Mouse (Mus musculus): ENCODE measurements around the gene Rnd3. TPM values are rescaled to one million over a fixed set of nuclear protein-coding genes. Genes with fewer than 3 reads are reported as not detected.

Rnd3 gene
- 49.5 and 53.8 TPM in 2 replicates for polyA plus RNA-seq (2015; fragmentation: Nextera tagmentation; extraction: Ambion mirVana)

- peak within 1 kb of the TSS; percentile 94 for H3K27ac ChIP-seq (ENCODE audit: low read length)
- H3K36me3 ChIP-seq (ENCODE audit: control insufficient read depth, insufficient read depth, low read length) = no peaks in the 10 kb centered on the region
- under 1% methylated on average over 25 of the region's 25 CpGs for WGBS
- no peaks in the 10 kb centered on the region for H3K27me3 ChIP-seq (replicated peaks; ENCODE audit: control insufficient read depth, insufficient read depth, low read length)
- H3K4me3 ChIP-seq (ENCODE audit: low read length) = peak within 1 kb of the TSS; percentile 96
- H3K4me1 ChIP-seq (ENCODE audit: control insufficient read depth, insufficient read depth, low read length) = peaks cover 13% of the 10 kb centered on the region
- H3K9ac ChIP-seq (ENCODE audit: low read depth, low read length) = peak within 1 kb of the TSS; percentile 96
- H3K9me3 ChIP-seq (ENCODE audit: control insufficient read depth, low read length) = no peaks in the 10 kb centered on the region
- peak; percentile 83 for ATAC-seq
- peak within 1 kb of the TSS; percentile 51 for H3K4me2 ChIP-seq (ENCODE audit: low read depth, low read length)
Observed at GRCm38 (mm10) chr2:51148975-51149374, at the start of gene Rnd3. Rnd3 (minus strand) TSS chr2:51149111.

DNA sequence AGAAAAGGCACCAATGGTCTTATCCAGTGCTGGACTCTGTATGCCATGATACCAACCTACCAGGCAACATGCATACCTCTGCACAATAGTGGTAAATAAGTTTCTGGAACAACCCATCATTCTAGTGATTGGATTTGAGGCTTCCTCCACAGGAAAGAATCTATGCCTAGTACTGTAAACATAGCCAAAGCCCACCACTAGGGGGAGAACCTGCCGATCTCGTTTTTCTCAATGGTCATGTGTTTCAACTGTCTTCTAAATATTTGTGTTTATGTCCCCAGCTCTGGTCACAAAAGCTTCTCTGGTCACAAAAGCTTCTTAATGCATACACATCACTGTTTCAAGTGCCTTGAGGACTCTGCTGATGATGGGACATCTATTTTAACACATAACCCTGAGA is 43.4 kb upstream of the Rnd3 start:
- no peaks in the 10 kb centered on the region for H3K9me3 ChIP-seq (ENCODE audit: control insufficient read depth, low read length)
- H3K27ac ChIP-seq (ENCODE audit: low read length) = no peak overlapping the region
- H3K4me3 ChIP-seq (ENCODE audit: low read length) = no peak overlapping the region
- no peaks in the 10 kb centered on the region for H3K4me1 ChIP-seq (ENCODE audit: control insufficient read depth, insufficient read depth, low read length)
- 54% methylated on average over 2 of the region's 2 CpGs for WGBS
- no peak overlapping the region for H3K9ac ChIP-seq (ENCODE audit: low read depth, low read length)
- no peak overlapping the region for H3K4me2 ChIP-seq (ENCODE audit: low read depth, low read length)
- ATAC-seq = no peak
- H3K36me3 ChIP-seq (ENCODE audit: control insufficient read depth, insufficient read depth, low read length) = no peaks in the 10 kb centered on the region
- no peaks in the 10 kb centered on the region for H3K27me3 ChIP-seq (replicated peaks; ENCODE audit: control insufficient read depth, insufficient read depth, low read length)

DNA sequence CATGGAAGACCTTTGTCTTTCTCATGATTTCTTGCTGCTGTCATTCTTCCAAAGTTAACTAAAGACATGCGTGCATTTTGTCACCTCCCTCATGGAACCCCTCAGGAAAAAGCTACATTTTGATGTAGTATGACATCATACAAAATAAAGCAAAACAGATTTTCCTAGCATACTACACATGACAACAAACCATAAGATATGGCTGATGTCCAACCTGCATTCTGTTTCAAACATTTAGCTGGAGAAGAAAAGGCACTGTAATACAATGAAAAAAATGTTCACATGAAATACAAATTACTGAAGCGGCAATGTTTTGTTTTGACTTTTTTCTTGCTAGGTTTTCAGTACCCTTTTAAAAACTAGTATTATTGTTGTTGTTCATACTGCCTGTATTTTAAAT is 36.9 kb upstream of the Rnd3 start:
- ATAC-seq = no peak
- no peak overlapping the region for H3K4me2 ChIP-seq (ENCODE audit: low read depth, low read length)
- H3K9ac ChIP-seq (ENCODE audit: low read depth, low read length) = no peak overlapping the region
- H3K27me3 ChIP-seq (replicated peaks; ENCODE audit: control insufficient read depth, insufficient read depth, low read length) = no peaks in the 10 kb centered on the region
- H3K9me3 ChIP-seq (ENCODE audit: control insufficient read depth, low read length) = no peaks in the 10 kb centered on the region
- no peak overlapping the region for H3K4me3 ChIP-seq (ENCODE audit: low read length)
- no peaks in the 10 kb centered on the region for H3K4me1 ChIP-seq (ENCODE audit: control insufficient read depth, insufficient read depth, low read length)
- H3K36me3 ChIP-seq (ENCODE audit: control insufficient read depth, insufficient read depth, low read length) = no peaks in the 10 kb centered on the region
- 86% methylated on average over 2 of the region's 2 CpGs for WGBS
- no peak overlapping the region for H3K27ac ChIP-seq (ENCODE audit: low read length)

DNA sequence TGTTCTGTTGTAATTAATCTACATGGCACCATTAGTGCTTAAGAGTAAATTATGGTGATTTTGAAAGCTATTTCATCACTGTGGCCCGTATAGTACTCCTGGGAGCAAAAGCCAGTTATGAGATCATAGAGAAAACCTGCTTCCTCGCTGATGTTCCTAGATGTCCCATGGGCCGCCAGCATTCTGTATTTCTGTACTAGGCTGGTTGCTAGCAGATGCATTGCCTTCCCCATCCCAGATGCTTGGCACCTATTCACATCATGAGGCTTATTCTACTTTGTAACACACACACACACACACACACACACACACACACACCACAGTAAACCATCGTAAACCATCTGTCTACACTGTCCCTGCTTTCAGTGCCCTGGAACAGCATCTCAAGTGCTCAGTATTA is 34.1 kb upstream of the Rnd3 start:
- Histone ChIP-seq H3K36me3 (ENCODE audit: control insufficient read depth, insufficient read depth, low read length) (no peaks in the 10 kb centered on the region), H3K9me3 (ENCODE audit: control insufficient read depth, low read length) (no peaks in the 10 kb centered on the region), H3K27ac (ENCODE audit: low read length) (no peak overlapping the region), H3K9ac (ENCODE audit: low read depth, low read length) (no peak overlapping the region), H3K4me1 (ENCODE audit: control insufficient read depth, insufficient read depth, low read length) (no peaks in the 10 kb centered on the region), H3K27me3 (replicated peaks; ENCODE audit: control insufficient read depth, insufficient read depth, low read length) (no peaks in the 10 kb centered on the region), H3K4me2 (ENCODE audit: low read depth, low read length) (no peak overlapping the region), H3K4me3 (ENCODE audit: low read length) (no peak overlapping the region)
- 85% methylated on average over 4 of the region's 4 CpGs for WGBS
- no peak for ATAC-seq

GRCm38 (mm10) chr2:51181376-51181775 is 32.5 kb upstream of the Rnd3 start:
- no peak overlapping the region for H3K9ac ChIP-seq (ENCODE audit: low read depth, low read length)
- ATAC-seq = no peak
- H3K4me2 ChIP-seq (ENCODE audit: low read depth, low read length) = no peak overlapping the region
- no peaks in the 10 kb centered on the region for H3K9me3 ChIP-seq (ENCODE audit: control insufficient read depth, low read length)
- no peaks in the 10 kb centered on the region for H3K27me3 ChIP-seq (replicated peaks; ENCODE audit: control insufficient read depth, insufficient read depth, low read length)
- H3K4me3 ChIP-seq (ENCODE audit: low read length) = no peak overlapping the region
- no peaks in the 10 kb centered on the region for H3K4me1 ChIP-seq (ENCODE audit: control insufficient read depth, insufficient read depth, low read length)
- H3K36me3 ChIP-seq (ENCODE audit: control insufficient read depth, insufficient read depth, low read length) = no peaks in the 10 kb centered on the region
- no peak overlapping the region for H3K27ac ChIP-seq (ENCODE audit: low read length)

DNA sequence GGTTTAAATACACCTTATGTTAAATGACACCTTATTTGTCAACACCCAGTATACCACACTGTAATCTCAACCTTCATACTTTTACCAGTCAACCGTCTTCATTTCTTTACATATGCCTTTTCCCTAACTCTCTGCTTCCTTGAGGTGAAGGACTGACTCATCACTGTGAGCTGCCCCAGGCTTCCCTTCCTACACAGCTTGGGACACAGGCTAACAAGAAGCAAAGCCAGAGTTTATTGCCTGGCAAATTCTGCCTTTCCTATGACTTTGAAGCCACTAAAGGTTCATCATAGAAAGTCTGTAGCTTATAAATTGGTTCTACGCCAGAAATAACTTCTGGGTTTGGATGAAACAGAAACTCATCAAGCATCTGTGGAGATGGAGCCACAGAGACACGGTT is 30.2 kb upstream of the Rnd3 start:
- Histone ChIP-seq H3K9me3 (ENCODE audit: control insufficient read depth, low read length) (no peaks in the 10 kb centered on the region), H3K27me3 (replicated peaks; ENCODE audit: control insufficient read depth, insufficient read depth, low read length) (no peaks in the 10 kb centered on the region), H3K4me3 (ENCODE audit: low read length) (no peak overlapping the region), H3K27ac (ENCODE audit: low read length) (no peak overlapping the region), H3K4me1 (ENCODE audit: control insufficient read depth, insufficient read depth, low read length) (no peaks in the 10 kb centered on the region), H3K9ac (ENCODE audit: low read depth, low read length) (no peak overlapping the region), H3K36me3 (ENCODE audit: control insufficient read depth, insufficient read depth, low read length) (no peaks in the 10 kb centered on the region), H3K4me2 (ENCODE audit: low read depth, low read length) (no peak overlapping the region)
- no peak for ATAC-seq
- 70% methylated on average over 3 of the region's 3 CpGs for WGBS

DNA sequence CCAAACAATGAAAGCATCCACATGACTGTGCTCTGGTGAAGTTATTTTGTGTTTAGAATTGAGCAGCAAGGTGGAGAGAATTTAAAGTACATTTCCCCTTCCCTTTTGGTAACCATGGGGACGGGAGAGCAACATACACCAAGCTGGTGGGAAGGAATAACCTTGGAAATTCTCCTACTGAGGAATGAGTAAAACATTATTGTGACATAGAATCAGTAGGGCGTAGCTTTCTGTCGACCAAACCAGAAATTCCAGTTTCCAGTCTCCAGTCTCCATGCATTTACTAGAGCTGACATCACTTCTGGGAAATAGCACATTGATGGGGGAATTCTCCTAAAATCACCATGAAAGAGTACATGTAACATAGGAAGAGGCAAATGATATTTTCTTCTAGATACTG is 28.7 kb upstream of the Rnd3 start:
- Histone ChIP-seq H3K9me3 (ENCODE audit: control insufficient read depth, low read length) (no peaks in the 10 kb centered on the region), H3K4me2 (ENCODE audit: low read depth, low read length) (no peak overlapping the region), H3K4me3 (ENCODE audit: low read length) (no peak overlapping the region), H3K4me1 (ENCODE audit: control insufficient read depth, insufficient read depth, low read length) (no peaks in the 10 kb centered on the region), H3K27me3 (replicated peaks; ENCODE audit: control insufficient read depth, insufficient read depth, low read length) (no peaks in the 10 kb centered on the region), H3K27ac (ENCODE audit: low read length) (no peak overlapping the region), H3K36me3 (ENCODE audit: control insufficient read depth, insufficient read depth, low read length) (no peaks in the 10 kb centered on the region), H3K9ac (ENCODE audit: low read depth, low read length) (no peak overlapping the region)
- 43% methylated on average over 3 of the region's 3 CpGs for WGBS
- peak; percentile 64 for ATAC-seq

- H3K4me3 ChIP-seq (ENCODE audit: low read length) = no peak overlapping the region
Observed at GRCm38 (mm10) chr2:51175276-51175675, 26.4 kb upstream of the Rnd3 start.

DNA sequence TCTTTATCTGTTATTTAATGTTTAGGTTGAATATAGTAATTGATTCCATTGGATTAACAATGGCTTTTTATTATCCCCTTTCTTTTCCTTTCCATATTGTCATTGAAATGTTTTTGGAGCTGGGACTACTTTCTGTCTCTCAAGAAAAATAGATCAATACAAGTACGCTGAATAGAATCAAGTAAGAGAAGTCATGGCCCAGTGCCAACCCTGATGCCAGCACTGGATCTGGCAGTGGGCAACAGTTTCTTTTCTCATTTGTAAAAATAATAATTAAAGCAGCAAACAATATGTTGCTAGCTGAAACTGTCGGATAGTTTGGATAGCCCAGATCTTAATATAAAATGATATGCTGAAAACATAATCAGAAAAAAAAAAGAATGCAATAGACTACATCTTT is 12.2 kb upstream of the Rnd3 start:
- H3K27ac ChIP-seq (ENCODE audit: low read length) = no peak overlapping the region
- H3K4me1 ChIP-seq (ENCODE audit: control insufficient read depth, insufficient read depth, low read length) = no peaks in the 10 kb centered on the region
- no peak overlapping the region for H3K4me2 ChIP-seq (ENCODE audit: low read depth, low read length)
- H3K9me3 ChIP-seq (ENCODE audit: control insufficient read depth, low read length) = no peaks in the 10 kb centered on the region
- no peaks in the 10 kb centered on the region for H3K27me3 ChIP-seq (replicated peaks; ENCODE audit: control insufficient read depth, insufficient read depth, low read length)
- no peak overlapping the region for H3K9ac ChIP-seq (ENCODE audit: low read depth, low read length)
- ATAC-seq = no peak
- WGBS = 83% methylated on average over 2 of the region's 2 CpGs
- H3K36me3 ChIP-seq (ENCODE audit: control insufficient read depth, insufficient read depth, low read length) = no peaks in the 10 kb centered on the region
- H3K4me3 ChIP-seq (ENCODE audit: low read length) = no peak overlapping the region

More at GRCm38 (mm10) chr2:51175276-51175675, 26.4 kb upstream of the Rnd3 start:
- Histone ChIP-seq H3K27me3 (replicated peaks; ENCODE audit: control insufficient read depth, insufficient read depth, low read length) (no peaks in the 10 kb centered on the region), H3K27ac (ENCODE audit: low read length) (no peak overlapping the region), H3K4me1 (ENCODE audit: control insufficient read depth, insufficient read depth, low read length) (no peaks in the 10 kb centered on the region), H3K9ac (ENCODE audit: low read depth, low read length) (no peak overlapping the region), H3K4me2 (ENCODE audit: low read depth, low read length) (no peak overlapping the region), H3K36me3 (ENCODE audit: control insufficient read depth, insufficient read depth, low read length) (no peaks in the 10 kb centered on the region), H3K9me3 (ENCODE audit: control insufficient read depth, low read length) (no peaks in the 10 kb centered on the region)
- WGBS = 83% methylated on average over 5 of the region's 5 CpGs
- no peak for ATAC-seq

GRCm38 (mm10) chr2:51148454-51148853 is 457 bp downstream of the Rnd3 start:
- H3K27me3 ChIP-seq (replicated peaks; ENCODE audit: control insufficient read depth, insufficient read depth, low read length) = no peaks in the 10 kb centered on the region
- H3K27ac ChIP-seq (ENCODE audit: low read length) = peak overlapping the region; percentile 94
- peak overlapping the region; percentile 51 for H3K4me2 ChIP-seq (ENCODE audit: low read depth, low read length)
- H3K36me3 ChIP-seq (ENCODE audit: control insufficient read depth, insufficient read depth, low read length) = no peaks in the 10 kb centered on the region
- under 1% methylated on average over 20 of the region's 20 CpGs for WGBS
- peak overlapping the region; percentile 96 for H3K4me3 ChIP-seq (ENCODE audit: low read length)
- ATAC-seq = peak; percentile 29
- H3K9ac ChIP-seq (ENCODE audit: low read depth, low read length) = peak overlapping the region; percentile 96
- no peaks in the 10 kb centered on the region for H3K9me3 ChIP-seq (ENCODE audit: control insufficient read depth, low read length)
- peaks cover 16% of the 10 kb centered on the region for H3K4me1 ChIP-seq (ENCODE audit: control insufficient read depth, insufficient read depth, low read length)
